Mouse (Mus musculus) brain, embryonic 14.5 days (tissue): Measurements from ENCODE around the gene Dars2. TPM values are rescaled to one million over a fixed set of nuclear protein-coding genes. Genes with fewer than 3 reads are reported as not detected.
A peak's percentile ranks its signal among the peaks of the same experiment; 100 is the strongest.

Source experiments
- DNase-seq: peaks from one replicate; pipeline ENCODE4 v3.0.0-alpha.2; 2011; ENCODE audit warnings: low read depth
- CTCF ChIP-seq: fragments of 200-500 bp; IDR thresholded peaks from 2 replicates; pipeline ENCODE4 v1.5.1; 2012; ENCODE audit warnings: inconsistent platforms, mild to moderate bottlenecking, moderate library complexity, borderline replicate concordance; ENCODE audit not compliant: insufficient read depth, insufficient read length; ENCODE audit errors: extremely low read depth
- POLR2A ChIP-seq: fragments of 200-500 bp; IDR thresholded peaks from 2 replicates; pipeline ENCODE4 v1.6.1; 2012; ENCODE audit warnings: mild to moderate bottlenecking, inconsistent platforms, borderline replicate concordance; ENCODE audit not compliant: poor library complexity, insufficient read depth, insufficient read length, severe bottlenecking; ENCODE audit errors: extremely low read depth
- polyA plus RNA-seq: library from polyadenylated mRNA; depleted of rRNA; stranded (reverse); fragments of >200 nt; gene quantifications from 2 replicates; pipeline ENCODE4 v1.2.3, GENCODE M21; 2012; rRNA removed

Dars2 gene
- polyA plus RNA-seq, 1 experiment, result 19.3 TPM

GRCm38 (mm10) chr1:161005526-161005925 lies 64.9 kb downstream of the Dars2 start:
- no peak for TF ChIP-seq POLR2A
- TF ChIP-seq CTCF, result no peak
- no peak for DNase-seq

GRCm38 (mm10) chr1:161004942-161005341 lies 65.5 kb downstream of the Dars2 start:
- DNase-seq, result no peak
- TF ChIP-seq CTCF, result no peak
- TF ChIP-seq POLR2A, result no peak

GRCm38 (mm10) chr1:160993851-160994250 lies 76.6 kb downstream of the Dars2 start:
- DNase-seq, result peak; percentile 9

More at GRCm38 (mm10) chr1:160993851-160994250, 76.6 kb downstream of the Dars2 start:
- TF ChIP-seq CTCF (no peak), POLR2A (no peak)

Other genes with a start within 250 kb of the Dars2 start
- gene Rc3h1, start 164.2 kb downstream of the Dars2 start, polyA plus RNA-seq, result 10.3 and 13.0 TPM in 2 replicates
- 0.66 and 0.88 TPM in 2 replicates for gene Serpinc1, start 92.1 kb downstream of the Dars2 start, polyA plus RNA-seq
- 7.8 and 9.9 TPM in 2 replicates for gene Zbtb37, start 35.8 kb downstream of the Dars2 start, polyA plus RNA-seq
- 7.6 and 10.1 TPM in 2 replicates for gene Cenpl, start 55 bp upstream of the Dars2 start, polyA plus RNA-seq
- 19.0 and 20.3 TPM in 2 replicates for gene Klhl20, start 60.9 kb upstream of the Dars2 start, polyA plus RNA-seq
- gene Ankrd45, start 72.0 kb upstream of the Dars2 start, polyA plus RNA-seq, result 15.8 and 15.9 TPM in 2 replicates
- not detected in 2 replicates for gene Tex50, start 88.7 kb upstream of the Dars2 start, polyA plus RNA-seq
- 90.2 and 99.6 TPM in 2 replicates for gene Prdx6, start 180.6 kb upstream of the Dars2 start, polyA plus RNA-seq